Mouse (Mus musculus): ENCODE measurements around the gene Pax4.

The Pax4 gene

DNA sequence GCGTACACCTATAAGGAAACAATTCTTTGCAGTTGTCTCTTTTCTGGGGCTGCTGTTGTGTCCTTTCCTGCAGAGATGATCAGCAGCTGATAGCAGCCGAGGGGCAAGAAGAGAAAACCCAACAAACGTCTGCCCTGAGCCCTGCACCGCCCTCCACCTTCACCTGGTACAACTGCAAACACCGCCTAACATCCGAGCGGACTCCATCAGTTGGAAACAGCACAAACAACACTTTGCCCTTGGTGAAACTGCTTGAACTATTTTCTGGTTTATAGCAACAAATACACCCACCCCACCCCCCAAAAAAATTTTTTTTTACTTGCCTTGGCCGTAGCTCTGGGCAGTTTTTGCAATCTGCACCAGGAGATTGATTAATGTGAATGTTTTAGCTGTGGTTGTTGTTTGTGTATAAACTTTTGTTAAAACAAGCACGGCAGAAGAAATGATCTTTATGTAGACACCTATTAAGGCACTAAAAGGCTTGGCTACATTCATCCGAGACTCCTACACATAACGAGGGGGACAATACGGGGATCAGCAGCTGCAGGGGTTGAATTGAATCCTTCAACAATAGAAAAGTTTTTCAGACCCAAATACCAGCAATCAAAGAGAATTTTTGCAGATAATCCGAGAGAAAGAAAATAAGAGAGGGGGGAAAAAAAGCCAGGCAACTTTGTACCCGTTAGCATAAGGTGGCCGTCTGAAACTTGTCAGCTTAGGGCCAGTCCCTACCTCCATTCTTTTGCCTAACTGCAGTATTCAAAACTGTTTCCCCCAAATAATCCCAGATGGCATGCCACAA is 52.9 kb downstream of the Pax4 start:
- no peak for DNase-seq

All from cerebellum, adult 8-10 months (tissue).